Mouse (Mus musculus): Measurements from ENCODE around the gene Asic2. TPM values are rescaled to one million over a fixed set of nuclear protein-coding genes. Genes with fewer than 3 reads are reported as not detected.

Asic2 gene
- 13.9 and 14.4 TPM in 2 replicates for polyA plus RNA-seq (2015; fragmentation: Nextera tagmentation; extraction: Ambion mirVana)

DNA sequence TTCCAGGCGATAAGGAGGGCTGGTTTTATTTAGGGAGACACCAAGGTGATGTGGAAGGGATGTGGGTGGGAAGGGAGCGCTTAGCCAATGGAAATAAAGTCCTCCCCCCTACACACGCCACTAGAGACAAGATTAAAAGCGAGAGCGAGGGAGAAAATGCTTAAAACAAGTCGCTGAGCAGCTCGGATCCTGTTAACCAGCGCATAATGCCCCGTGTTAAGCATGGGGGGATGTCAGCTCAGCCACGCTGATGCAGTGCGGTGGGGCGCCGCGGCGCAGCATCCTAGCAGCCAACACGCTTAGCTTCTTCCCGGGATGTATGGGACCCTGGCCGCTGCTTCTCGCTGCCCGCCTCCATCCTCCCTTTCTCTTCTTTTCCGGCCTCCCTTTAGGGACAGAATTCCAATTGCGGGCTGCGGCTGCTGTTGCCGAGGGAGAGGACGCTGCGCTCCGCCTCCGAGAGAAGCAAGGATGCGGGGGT is at the start of gene Asic2:
TSS of gene Asic2 (minus strand) at position 57 of the 481 bp plus-strand sequence.
- H3K27me3 ChIP-seq (replicated peaks): no peaks in the 10 kb centered on the region
- H3K9ac ChIP-seq: peak within 1 kb of the TSS; percentile 62
- H3K9me3 ChIP-seq: no peaks in the 10 kb centered on the region
- ATAC-seq (replicated peaks): 0 out of 2 replicates have a peak, but pooled peaks have one; percentile 48
- peaks cover 45% of the 10 kb centered on the region for H3K4me1 ChIP-seq
- H3K36me3 ChIP-seq (replicated peaks): no peaks in the 10 kb centered on the region
- peak within 1 kb of the TSS; percentile 82 for H3K4me2 ChIP-seq
- H3K4me3 ChIP-seq: peak within 1 kb of the TSS; percentile 47
- WGBS: 2% methylated on average over 29 of the region's 29 CpGs
- H3K27ac ChIP-seq: peak within 1 kb of the TSS; percentile 76

DNA sequence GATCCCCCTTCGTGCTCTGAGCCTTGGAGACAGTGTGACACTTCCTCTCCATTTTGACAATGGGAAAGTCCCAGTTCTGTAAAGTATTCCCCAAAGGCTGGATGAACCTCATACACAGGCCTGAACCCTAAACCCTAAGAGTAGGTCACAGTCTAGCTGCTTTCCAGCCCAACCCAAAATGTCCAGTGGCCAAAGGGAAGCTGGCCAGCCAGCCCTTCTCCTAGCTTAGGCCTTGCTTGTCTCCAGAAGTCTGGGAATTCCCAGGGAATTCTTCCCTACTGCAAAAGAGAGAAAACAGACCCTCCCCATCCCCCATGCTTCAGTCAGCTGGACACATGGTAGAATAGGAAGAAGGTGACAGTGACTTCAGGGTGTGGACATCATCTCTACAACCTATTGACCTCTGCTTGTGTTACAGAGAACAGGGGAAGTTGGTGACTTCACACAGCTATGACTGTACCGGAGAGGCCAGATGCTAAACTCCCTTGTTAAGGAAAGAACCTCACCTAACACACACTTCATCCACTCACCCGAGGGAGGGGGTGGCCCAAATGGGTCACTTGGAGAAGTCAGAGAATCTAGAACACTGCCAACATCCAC is 48.0 kb upstream of the Asic2 start:
- no peak overlapping the region for H3K4me2 ChIP-seq
- 83% methylated on average over 3 of the region's 3 CpGs for WGBS

DNA sequence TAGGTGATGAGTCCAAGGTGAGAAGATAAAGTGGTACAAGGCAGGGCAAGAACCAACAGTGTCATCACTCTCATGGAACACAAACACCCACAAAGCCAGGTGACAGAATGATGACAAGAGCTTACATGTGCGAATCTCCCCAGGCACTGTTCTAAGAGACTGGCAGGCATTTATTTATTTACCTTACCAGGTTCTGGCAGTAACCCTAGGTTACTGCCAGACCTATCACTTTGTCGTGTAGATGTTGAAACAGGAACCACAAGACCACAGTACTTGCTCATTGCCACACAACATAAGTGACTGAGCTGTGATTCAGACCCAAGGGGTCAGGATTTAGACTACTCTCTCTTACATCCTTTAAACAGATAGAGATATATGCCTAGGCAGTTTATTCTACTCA is 46.8 kb upstream of the Asic2 start:
- H3K4me1 ChIP-seq: no peaks in the 10 kb centered on the region
- H3K36me3 ChIP-seq (replicated peaks): no peaks in the 10 kb centered on the region
- no peak overlapping the region for H3K9ac ChIP-seq
- H3K27me3 ChIP-seq (replicated peaks): no peaks in the 10 kb centered on the region
- no peak overlapping the region for H3K27ac ChIP-seq
- H3K4me2 ChIP-seq: no peak overlapping the region
- ATAC-seq (replicated peaks): no peak
- WGBS: 70% methylated on average over 2 of the region's 2 CpGs
- no peaks in the 10 kb centered on the region for H3K9me3 ChIP-seq
- H3K4me3 ChIP-seq: no peak overlapping the region

More for the DNA sequence above, 48.0 kb upstream of the Asic2 start:
- H3K4me1 ChIP-seq: no peaks in the 10 kb centered on the region
- no peaks in the 10 kb centered on the region for H3K36me3 ChIP-seq (replicated peaks)
- no peaks in the 10 kb centered on the region for H3K9me3 ChIP-seq
- no peak for ATAC-seq (replicated peaks)
- no peak overlapping the region for H3K9ac ChIP-seq
- H3K27ac ChIP-seq: no peak overlapping the region
- H3K27me3 ChIP-seq (replicated peaks): no peaks in the 10 kb centered on the region
- H3K4me3 ChIP-seq: no peak overlapping the region

DNA sequence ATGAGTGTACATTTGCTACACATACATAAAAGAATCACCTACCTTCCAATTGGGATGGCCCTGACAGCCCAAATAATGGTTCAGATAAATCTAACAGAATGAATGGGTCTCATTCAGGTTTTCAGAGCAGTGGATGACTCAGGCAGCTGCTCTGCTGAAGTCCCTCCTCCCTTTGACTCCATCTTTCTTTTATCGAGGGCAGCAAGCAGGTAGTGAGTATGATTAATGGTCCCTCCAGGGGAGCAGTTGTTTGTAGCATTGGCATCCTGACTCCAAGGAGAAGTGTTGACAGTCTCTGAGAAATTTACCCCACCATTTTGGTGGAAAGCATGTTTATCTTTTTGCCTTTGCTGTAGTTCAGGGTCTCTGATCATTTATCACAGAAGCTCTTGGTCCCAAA is 45.5 kb upstream of the Asic2 start:
- H3K9me3 ChIP-seq: no peaks in the 10 kb centered on the region
- no peak for ATAC-seq (replicated peaks)
- no peaks in the 10 kb centered on the region for H3K27me3 ChIP-seq (replicated peaks)
- H3K4me2 ChIP-seq: no peak overlapping the region
- H3K4me3 ChIP-seq: no peak overlapping the region
- H3K4me1 ChIP-seq: no peaks in the 10 kb centered on the region
- H3K9ac ChIP-seq: no peak overlapping the region
- no peaks in the 10 kb centered on the region for H3K36me3 ChIP-seq (replicated peaks)
- no peak overlapping the region for H3K27ac ChIP-seq
- WGBS: 62% methylated on average over 1 of the region's 1 CpGs

GRCm38 (mm10) chr11:82011411-82012193 is 43.3 kb upstream of the Asic2 start:
- Histone ChIP-seq H3K4me1 (no peaks in the 10 kb centered on the region), H3K9me3 (no peaks in the 10 kb centered on the region), H3K27me3 (replicated peaks) (no peaks in the 10 kb centered on the region), H3K4me2 (no peak overlapping the region), H3K36me3 (replicated peaks) (no peaks in the 10 kb centered on the region), H3K27ac (no peak overlapping the region), H3K4me3 (no peak overlapping the region), H3K9ac (no peak overlapping the region)
- WGBS: 69% methylated on average over 8 of the region's 8 CpGs
- no peak for ATAC-seq (replicated peaks)

- Histone ChIP-seq H3K27ac (no peak overlapping the region), H3K9me3 (no peaks in the 10 kb centered on the region), H3K4me2 (no peak overlapping the region), H3K36me3 (replicated peaks) (no peaks in the 10 kb centered on the region), H3K4me1 (no peaks in the 10 kb centered on the region), H3K9ac (no peak overlapping the region), H3K4me3 (no peak overlapping the region), H3K27me3 (replicated peaks) (no peaks in the 10 kb centered on the region)
- no peak for ATAC-seq (replicated peaks)
- WGBS: 88% methylated on average over 3 of the region's 3 CpGs
Measured at GRCm38 (mm10) chr11:82010115-82010514, 41.9 kb upstream of the Asic2 start.

DNA sequence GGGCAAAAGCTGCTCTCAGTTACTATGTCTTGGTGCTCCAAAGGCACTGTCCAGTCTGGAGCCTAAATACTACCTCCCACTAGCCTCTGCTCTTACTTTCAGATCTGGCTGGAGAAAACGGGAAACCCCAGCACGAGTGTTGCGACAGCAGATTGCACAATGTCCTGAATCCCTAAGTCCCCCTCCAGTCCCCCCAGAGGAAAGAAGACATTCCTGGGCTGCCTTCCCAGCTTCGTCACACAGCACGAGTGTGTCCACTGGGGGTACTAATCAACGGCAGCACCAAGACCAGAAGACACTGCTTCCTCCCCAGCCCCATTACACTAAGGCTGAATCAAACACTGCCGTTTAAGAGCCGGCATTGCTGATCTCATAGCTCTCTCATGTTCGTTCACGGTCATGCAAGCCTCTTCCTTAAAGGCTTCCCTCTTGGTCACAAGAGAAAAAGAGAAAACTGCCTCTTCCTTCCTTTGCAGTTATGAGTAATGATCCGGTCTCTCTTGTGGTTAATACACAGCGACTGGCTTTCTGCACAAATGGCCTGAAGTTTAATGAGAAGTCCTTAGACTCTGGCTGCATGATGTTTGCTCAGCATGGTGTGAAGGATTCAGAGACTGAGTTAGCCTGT is 38.7 kb upstream of the Asic2 start:
- H3K4me1 ChIP-seq: no peaks in the 10 kb centered on the region
- no peaks in the 10 kb centered on the region for H3K36me3 ChIP-seq (replicated peaks)
- H3K4me2 ChIP-seq: no peak overlapping the region
- no peaks in the 10 kb centered on the region for H3K27me3 ChIP-seq (replicated peaks)
- WGBS: 56% methylated on average over 12 of the region's 12 CpGs
- H3K27ac ChIP-seq: no peak overlapping the region
- H3K4me3 ChIP-seq: no peak overlapping the region
- no peak overlapping the region for H3K9ac ChIP-seq
- no peaks in the 10 kb centered on the region for H3K9me3 ChIP-seq
- ATAC-seq (replicated peaks): no peak

DNA sequence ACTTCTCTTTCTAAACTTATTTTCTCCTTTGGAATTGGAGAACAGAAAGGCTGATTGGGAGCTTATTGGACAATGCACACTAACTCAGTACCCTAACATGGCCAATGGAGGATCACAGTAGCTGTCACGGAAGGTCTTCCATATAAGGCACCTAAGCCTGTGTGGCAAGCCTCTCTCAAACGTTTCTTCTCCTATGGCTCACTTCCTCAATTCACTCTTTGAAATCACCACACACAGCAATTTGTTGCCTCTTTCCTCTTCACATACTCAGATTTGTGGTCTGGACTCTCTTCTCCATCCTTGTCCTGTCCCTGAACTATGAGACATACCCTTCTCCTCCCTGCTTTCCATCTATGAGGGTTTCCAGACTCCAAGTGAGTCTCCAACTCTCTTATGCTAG is 36.6 kb upstream of the Asic2 start:
- Histone ChIP-seq H3K27me3 (replicated peaks) (no peaks in the 10 kb centered on the region), H3K4me3 (no peak overlapping the region), H3K27ac (no peak overlapping the region), H3K9ac (no peak overlapping the region), H3K4me2 (no peak overlapping the region), H3K9me3 (no peaks in the 10 kb centered on the region), H3K36me3 (replicated peaks) (no peaks in the 10 kb centered on the region), H3K4me1 (no peaks in the 10 kb centered on the region)
- ATAC-seq (replicated peaks): no peak
- WGBS: 80% methylated on average over 2 of the region's 2 CpGs

GRCm38 (mm10) chr11:82000581-82000980 is 32.3 kb upstream of the Asic2 start:
- Histone ChIP-seq H3K27ac (no peak overlapping the region), H3K9me3 (no peaks in the 10 kb centered on the region), H3K4me3 (no peak overlapping the region), H3K4me1 (no peaks in the 10 kb centered on the region), H3K4me2 (no peak overlapping the region), H3K27me3 (replicated peaks) (no peaks in the 10 kb centered on the region), H3K9ac (no peak overlapping the region), H3K36me3 (replicated peaks) (no peaks in the 10 kb centered on the region)
- no peak for ATAC-seq (replicated peaks)
- WGBS: 57% methylated on average over 5 of the region's 5 CpGs

DNA sequence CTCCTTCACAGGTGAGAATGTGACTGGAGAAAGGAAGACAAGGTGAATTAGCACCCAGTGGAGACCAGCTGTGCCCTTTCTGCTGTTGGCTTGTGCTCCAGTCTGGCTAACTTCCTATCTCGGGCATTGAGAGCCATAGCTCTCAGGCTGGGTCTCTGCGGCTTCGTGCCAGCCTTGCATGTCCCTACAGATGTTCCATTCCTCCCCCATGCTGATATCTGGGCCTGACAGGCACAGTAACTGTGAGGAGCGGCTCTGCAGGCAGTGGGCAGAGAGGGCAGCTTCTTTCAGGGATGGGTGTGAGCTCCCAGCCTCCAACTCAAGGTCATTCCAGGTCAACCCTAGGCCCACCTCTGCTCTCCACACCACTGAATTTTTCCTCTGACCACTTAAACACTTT is 31.2 kb upstream of the Asic2 start:
- Histone ChIP-seq H3K9me3 (no peaks in the 10 kb centered on the region), H3K27me3 (replicated peaks) (no peaks in the 10 kb centered on the region), H3K4me1 (no peaks in the 10 kb centered on the region), H3K4me3 (no peak overlapping the region), H3K36me3 (replicated peaks) (no peaks in the 10 kb centered on the region), H3K9ac (no peak overlapping the region), H3K4me2 (no peak overlapping the region), H3K27ac (no peak overlapping the region)
- WGBS: 82% methylated on average over 4 of the region's 4 CpGs
- no peak for ATAC-seq (replicated peaks)

- no peaks in the 10 kb centered on the region for H3K27me3 ChIP-seq (replicated peaks)
Measured at GRCm38 (mm10) chr11:81998646-81999045, 30.4 kb upstream of the Asic2 start.

GRCm38 (mm10) chr11:81997085-81997484 is 28.8 kb upstream of the Asic2 start:
- H3K9ac ChIP-seq: no peak overlapping the region
- no peaks in the 10 kb centered on the region for H3K9me3 ChIP-seq
- H3K27me3 ChIP-seq (replicated peaks): no peaks in the 10 kb centered on the region
- H3K27ac ChIP-seq: no peak overlapping the region
- no peaks in the 10 kb centered on the region for H3K36me3 ChIP-seq (replicated peaks)
- H3K4me3 ChIP-seq: no peak overlapping the region
- ATAC-seq (replicated peaks): no peak
- H3K4me2 ChIP-seq: no peak overlapping the region
- 90% methylated on average over 5 of the region's 5 CpGs for WGBS
- no peaks in the 10 kb centered on the region for H3K4me1 ChIP-seq

More at GRCm38 (mm10) chr11:81998646-81999045, 30.4 kb upstream of the Asic2 start:
- Histone ChIP-seq H3K27ac (no peak overlapping the region), H3K4me3 (no peak overlapping the region), H3K4me2 (no peak overlapping the region), H3K9me3 (no peaks in the 10 kb centered on the region), H3K4me1 (no peaks in the 10 kb centered on the region), H3K36me3 (replicated peaks) (no peaks in the 10 kb centered on the region), H3K9ac (no peak overlapping the region)
- no peak for ATAC-seq (replicated peaks)
- 89% methylated on average over 3 of the region's 3 CpGs for WGBS

Measured in midbrain, embryonic 15.5 days (tissue).